Mouse (Mus musculus) liver, embryonic 15.5 days (tissue): ENCODE measurements around the gene Runx2. TPM values are rescaled to one million over a fixed set of nuclear protein-coding genes. Genes with fewer than 3 reads are reported as not detected.

Experiments used
- ATAC-seq: fragments of 200-750 bp; cut with Nextera tagmentation; 2 replicates; pipeline ENCODE4 v1.8.0; 2017; ENCODE audit warnings: moderate number of reproducible peaks, mild to moderate bottlenecking, moderate library complexity; ENCODE audit not compliant: insufficient read depth
- H3K27ac ChIP-seq: fragments of 300-500 bp; sonication (generic); replicated peaks from 2 replicates; pipeline ENCODE4 v1.5.1; 2015; ENCODE audit warnings: mild to moderate bottlenecking, inconsistent platforms
- H3K27me3 ChIP-seq: fragments of 300-500 bp; sonication (generic); 2 replicates; pipeline ENCODE4 v1.6.1; 2015; ENCODE audit warnings: mild to moderate bottlenecking, inconsistent platforms
- H3K36me3 ChIP-seq: fragments of 300-500 bp; sonication (generic); replicated peaks from 2 replicates; pipeline ENCODE4 v1.6.1; 2015; ENCODE audit warnings: moderate library complexity, mild to moderate bottlenecking, inconsistent platforms
- H3K4me1 ChIP-seq: fragments of 300-500 bp; sonication (generic); replicated peaks from 2 replicates; pipeline ENCODE4 v1.6.1; 2015; ENCODE audit warnings: inconsistent platforms
- H3K4me2 ChIP-seq: fragments of 300-500 bp; sonication (generic); 2 replicates; pipeline ENCODE4 v1.6.1; 2015; ENCODE audit warnings: moderate library complexity, mild to moderate bottlenecking, inconsistent platforms
- H3K4me3 ChIP-seq: fragments of 300-500 bp; sonication (generic); replicated peaks from 2 replicates; pipeline ENCODE4 v1.5.1; 2015; ENCODE audit warnings: mild to moderate bottlenecking, inconsistent platforms
- H3K9ac ChIP-seq: fragments of 300-500 bp; sonication (generic); 2 replicates; pipeline ENCODE4 v1.6.1; 2015; ENCODE audit warnings: moderate library complexity, mild to moderate bottlenecking, inconsistent platforms
- H3K9me3 ChIP-seq: fragments of 300-500 bp; sonication (generic); replicated peaks from 2 replicates; pipeline ENCODE4 v1.6.1; 2016; ENCODE audit warnings: inconsistent platforms
- WGBS: fragments of 180-500 bp; shearing (Covaris S2); methylation state at CpG from one replicate; pipeline ENCODE4 v1.1.7; 2015; ENCODE audit warnings: mixed read lengths; ENCODE audit not compliant: insufficient replicate concordance; 5-methylcytosine and 5-hydroxymethylcytosine counted together
- polyA plus RNA-seq: library from polyadenylated mRNA; unstranded; fragments of >200 nt; fragmentation: Nextera tagmentation; extraction: Ambion mirVana; gene quantifications from 2 replicates; pipeline ENCODE4 v1.2.1, GENCODE M21; 2015

Gene Runx2
- polyA plus RNA-seq, 1 experiment from 2014 or later: 0.56 TPM

DNA sequence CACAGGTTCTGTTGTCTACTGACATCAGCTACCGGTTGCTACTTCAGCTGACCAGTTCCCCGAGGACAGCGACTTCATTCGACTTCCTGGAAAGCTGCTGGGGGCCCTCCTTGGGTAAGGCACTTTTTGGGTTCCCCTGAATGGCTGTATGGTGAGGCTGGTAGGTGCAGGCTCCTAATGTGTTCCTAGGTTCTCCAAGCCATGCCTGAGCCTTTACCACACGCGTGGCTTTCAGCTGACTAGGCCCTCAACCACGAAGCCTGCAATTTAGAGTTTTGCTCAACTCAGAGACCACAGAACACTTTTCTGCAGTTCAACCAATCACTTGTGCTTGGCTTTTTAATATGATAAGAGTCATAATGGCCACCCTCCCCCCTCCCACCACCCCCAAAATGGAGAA, 208.4 kb downstream of the Runx2 start:
- whole genome bisulfite sequencing: 26% methylated on average over 7 of the region's 7 CpGs
- H3K9ac ChIP-seq: no peak overlapping the region

DNA sequence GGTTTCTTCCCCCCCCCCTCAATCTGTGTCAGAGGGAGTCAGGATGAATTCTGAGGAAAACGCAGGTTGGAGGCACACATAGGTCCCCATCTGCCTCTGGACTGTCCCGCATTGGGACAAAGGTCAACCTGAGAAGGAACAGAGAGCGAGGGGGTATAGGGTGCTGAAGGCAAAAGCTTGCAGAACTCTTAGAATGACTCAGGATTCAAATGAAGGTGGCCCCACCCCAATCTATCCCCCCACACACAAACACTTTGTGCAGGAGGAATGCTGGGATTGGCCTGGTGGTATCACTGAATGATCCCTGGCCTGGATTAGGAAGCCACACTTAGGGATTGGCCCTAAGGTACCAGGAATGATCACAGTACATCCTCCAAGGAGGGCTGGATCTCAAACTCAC, 208.8 kb downstream of the Runx2 start:
- no peak overlapping the region for H3K4me3 ChIP-seq
- H3K27me3 ChIP-seq: peaks cover 3% of the 10 kb centered on the region; the same call in 1 of the 2 replicates
- WGBS: 70% methylated on average over 3 of the region's 3 CpGs
- no peak overlapping the region for H3K9ac ChIP-seq
- no peaks in the 10 kb centered on the region for H3K9me3 ChIP-seq
- no peak overlapping the region for H3K4me2 ChIP-seq
- ATAC-seq: no peak
- no peaks in the 10 kb centered on the region for H3K36me3 ChIP-seq
- no peak overlapping the region for H3K27ac ChIP-seq
- H3K4me1 ChIP-seq: no peaks in the 10 kb centered on the region

More for the DNA sequence above, 208.4 kb downstream of the Runx2 start:
- Histone ChIP-seq H3K36me3 (no peaks in the 10 kb centered on the region), H3K4me2 (no peak overlapping the region), H3K9me3 (no peaks in the 10 kb centered on the region), H3K27me3 (peaks cover 3% of the 10 kb centered on the region; the same call in 1 of the 2 replicates), H3K4me1 (no peaks in the 10 kb centered on the region), H3K4me3 (no peak overlapping the region), H3K27ac (no peak overlapping the region)
- ATAC-seq: no peak

DNA sequence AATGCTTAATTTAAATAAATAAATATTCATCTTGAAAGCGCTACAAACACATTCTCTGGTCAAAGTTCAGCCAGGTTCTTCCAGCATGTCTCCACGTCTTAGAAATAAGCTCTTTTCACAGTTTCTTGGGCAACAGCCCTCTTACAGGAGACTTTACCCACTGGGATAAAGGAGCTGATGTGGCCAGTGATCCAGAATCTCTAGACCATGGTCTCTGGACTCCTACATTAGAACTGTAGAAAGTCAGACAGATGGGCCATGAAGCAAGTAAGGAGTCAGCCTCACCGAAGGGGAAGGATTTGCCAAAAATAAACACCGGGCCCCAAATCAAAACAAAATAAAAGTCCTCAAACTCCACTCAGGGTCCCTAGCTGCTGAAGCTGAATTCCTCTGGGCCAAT, 211.4 kb downstream of the Runx2 start:
- no peaks in the 10 kb centered on the region for H3K27me3 ChIP-seq
- H3K4me1 ChIP-seq: no peaks in the 10 kb centered on the region
- no peak overlapping the region for H3K4me2 ChIP-seq
- no peak overlapping the region for H3K9ac ChIP-seq
- WGBS: 64% methylated on average over 4 of the region's 4 CpGs
- no peak overlapping the region for H3K4me3 ChIP-seq
- H3K36me3 ChIP-seq: no peaks in the 10 kb centered on the region
- no peaks in the 10 kb centered on the region for H3K9me3 ChIP-seq
- no peak overlapping the region for H3K27ac ChIP-seq
- ATAC-seq: no peak

DNA sequence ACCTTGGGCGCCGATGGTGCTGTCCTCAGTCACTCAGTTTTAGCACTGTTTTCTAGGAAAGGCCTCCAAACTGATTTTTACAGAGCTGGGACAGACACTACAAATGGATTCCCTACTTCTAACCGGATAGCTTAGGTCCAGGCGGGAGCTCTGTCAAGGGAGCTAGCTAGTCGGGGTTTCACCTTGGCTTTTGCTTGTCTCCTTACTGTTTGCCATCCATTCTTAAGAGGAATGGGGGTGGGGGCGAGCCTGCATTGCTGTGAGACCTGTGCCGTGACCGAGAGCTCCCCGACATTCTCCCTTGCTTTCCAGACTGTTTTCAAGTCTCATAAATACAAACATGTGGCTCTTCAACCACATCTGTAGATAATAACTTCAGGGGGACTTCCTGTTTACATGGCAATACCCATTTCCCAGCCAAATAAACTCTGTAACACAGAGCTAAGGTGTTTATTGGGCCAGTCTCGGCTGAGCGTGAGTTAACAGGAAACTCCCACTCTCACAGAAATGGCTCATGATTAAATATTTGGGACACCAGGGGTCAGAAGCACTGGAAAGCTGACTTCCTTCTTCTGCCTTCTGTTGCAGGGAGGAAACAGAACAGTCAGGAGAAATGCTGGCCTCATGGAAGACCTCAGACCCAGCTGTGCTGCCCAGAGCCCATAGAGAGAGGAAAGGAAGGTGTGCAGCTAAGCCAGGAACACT, 213.1 kb downstream of the Runx2 start:
- ATAC-seq: no peak
- no peaks in the 10 kb centered on the region for H3K4me1 ChIP-seq
- no peaks in the 10 kb centered on the region for H3K9me3 ChIP-seq
- no peak overlapping the region for H3K4me3 ChIP-seq
- no peak overlapping the region for H3K27ac ChIP-seq
- 57% methylated on average over 11 of the region's 11 CpGs for WGBS
- no peak overlapping the region for H3K9ac ChIP-seq
- H3K27me3 ChIP-seq: no peaks in the 10 kb centered on the region
- no peaks in the 10 kb centered on the region for H3K36me3 ChIP-seq
- H3K4me2 ChIP-seq: no peak overlapping the region

DNA sequence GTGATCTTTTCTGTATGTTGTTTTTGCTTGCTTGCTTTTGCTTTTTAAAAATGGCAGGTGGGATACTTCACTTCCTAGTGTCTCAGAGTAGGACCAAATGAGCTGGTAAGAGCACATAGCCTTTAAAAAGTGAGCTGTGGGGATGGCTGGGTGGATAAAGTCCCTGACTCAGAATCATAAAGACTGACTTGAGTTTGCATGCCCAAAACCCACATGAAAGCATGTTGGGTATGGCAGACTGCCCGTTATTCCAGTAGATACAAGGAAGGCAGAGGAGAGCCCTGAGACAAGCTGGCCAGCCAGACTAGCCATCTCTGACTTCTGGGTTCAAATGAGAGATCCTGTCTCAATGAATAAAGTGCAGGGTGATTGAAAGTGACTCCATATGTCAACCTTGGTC, 214.7 kb downstream of the Runx2 start:
- ATAC-seq: no peak
- Histone ChIP-seq H3K4me1 (no peaks in the 10 kb centered on the region), H3K27ac (no peak overlapping the region), H3K36me3 (no peaks in the 10 kb centered on the region), H3K9me3 (no peaks in the 10 kb centered on the region), H3K27me3 (no peaks in the 10 kb centered on the region), H3K9ac (no peak overlapping the region), H3K4me2 (no peak overlapping the region), H3K4me3 (no peak overlapping the region)
- 54% methylated on average over 1 of the region's 1 CpGs for WGBS

DNA sequence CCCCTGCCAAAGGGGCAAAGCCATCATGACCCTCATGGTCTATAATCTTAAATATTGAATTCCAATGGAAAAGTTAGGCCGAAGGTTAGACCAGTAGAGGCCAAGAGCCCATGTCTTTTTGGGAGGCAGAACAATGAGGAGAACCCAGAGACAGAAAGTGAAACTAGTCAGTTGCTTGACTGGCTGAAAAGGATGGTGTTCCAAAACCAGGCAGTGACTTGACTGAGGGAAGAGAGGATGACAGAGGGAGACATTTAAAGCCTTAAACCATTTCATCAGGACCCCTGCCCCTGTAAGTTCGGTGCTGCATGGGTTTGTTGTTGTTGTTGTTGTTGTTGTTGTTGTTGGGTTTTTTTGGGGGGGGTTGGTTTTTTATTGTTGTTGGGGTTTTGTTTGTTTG, 215.5 kb downstream of the Runx2 start:
- no peak overlapping the region for H3K4me2 ChIP-seq

GRCm38 (mm10) chr17:44597918-44598504, 216.6 kb downstream of the Runx2 start:
- H3K4me2 ChIP-seq: no peak overlapping the region
- H3K27ac ChIP-seq: no peak overlapping the region
- no peak for ATAC-seq
- no peaks in the 10 kb centered on the region for H3K36me3 ChIP-seq
- H3K27me3 ChIP-seq: no peaks in the 10 kb centered on the region
- no peak overlapping the region for H3K9ac ChIP-seq
- 64% methylated on average over 8 of the region's 8 CpGs for WGBS
- no peaks in the 10 kb centered on the region for H3K4me1 ChIP-seq
- H3K9me3 ChIP-seq: no peaks in the 10 kb centered on the region
- no peak overlapping the region for H3K4me3 ChIP-seq

More for the DNA sequence above, 215.5 kb downstream of the Runx2 start:
- 44% methylated on average over 2 of the region's 2 CpGs for WGBS
- Histone ChIP-seq H3K27ac (no peak overlapping the region), H3K4me3 (no peak overlapping the region), H3K36me3 (no peaks in the 10 kb centered on the region), H3K9me3 (no peaks in the 10 kb centered on the region), H3K9ac (no peak overlapping the region), H3K27me3 (no peaks in the 10 kb centered on the region), H3K4me1 (no peaks in the 10 kb centered on the region)
- ATAC-seq: no peak

- Histone ChIP-seq H3K4me1 (no peaks in the 10 kb centered on the region), H3K4me2 (no peak overlapping the region), H3K9ac (no peak overlapping the region), H3K36me3 (no peaks in the 10 kb centered on the region), H3K4me3 (no peak overlapping the region), H3K27ac (no peak overlapping the region), H3K27me3 (no peaks in the 10 kb centered on the region), H3K9me3 (no peaks in the 10 kb centered on the region)
- WGBS: 69% methylated on average over 6 of the region's 6 CpGs
- no peak for ATAC-seq
These were observed 221.9 kb downstream of the Runx2 start for GRCm38 (mm10) chr17:44592737-44593090.

GRCm38 (mm10) chr17:44592067-44592736, 222.4 kb downstream of the Runx2 start:
- no peak overlapping the region for H3K9ac ChIP-seq
- H3K4me1 ChIP-seq: no peaks in the 10 kb centered on the region
- H3K4me2 ChIP-seq: no peak overlapping the region
- no peak overlapping the region for H3K27ac ChIP-seq
- no peaks in the 10 kb centered on the region for H3K36me3 ChIP-seq
- ATAC-seq: no peak
- WGBS: 71% methylated on average over 16 of the region's 16 CpGs
- no peaks in the 10 kb centered on the region for H3K9me3 ChIP-seq
- H3K4me3 ChIP-seq: no peak overlapping the region
- no peaks in the 10 kb centered on the region for H3K27me3 ChIP-seq

DNA sequence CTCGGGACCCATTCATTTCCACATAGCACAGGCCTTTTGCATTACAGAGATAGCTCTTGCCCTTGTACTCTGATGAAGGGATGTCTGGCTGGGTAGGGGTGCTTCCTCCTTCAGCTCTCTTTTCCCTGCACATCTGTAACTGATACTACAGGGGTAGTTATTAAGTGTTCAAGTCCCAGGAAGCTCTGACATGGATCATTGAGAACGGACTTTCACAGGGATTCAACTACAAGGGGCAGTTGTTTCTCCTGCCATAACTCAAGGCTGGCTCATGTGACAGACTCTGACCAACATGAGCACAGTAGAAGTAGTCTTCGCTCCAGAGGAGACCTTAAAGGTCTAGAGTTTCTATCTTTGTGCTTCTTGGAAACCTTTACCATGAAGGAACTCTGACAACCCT, 226.1 kb downstream of the Runx2 start:
- no peaks in the 10 kb centered on the region for H3K36me3 ChIP-seq
- H3K27me3 ChIP-seq: no peaks in the 10 kb centered on the region
- no peaks in the 10 kb centered on the region for H3K9me3 ChIP-seq
- no peak overlapping the region for H3K27ac ChIP-seq
- no peaks in the 10 kb centered on the region for H3K4me1 ChIP-seq
- no peak overlapping the region for H3K4me3 ChIP-seq
- ATAC-seq: no peak
- WGBS: 55% methylated on average over 3 of the region's 3 CpGs
- no peak overlapping the region for H3K9ac ChIP-seq
- no peak overlapping the region for H3K4me2 ChIP-seq

DNA sequence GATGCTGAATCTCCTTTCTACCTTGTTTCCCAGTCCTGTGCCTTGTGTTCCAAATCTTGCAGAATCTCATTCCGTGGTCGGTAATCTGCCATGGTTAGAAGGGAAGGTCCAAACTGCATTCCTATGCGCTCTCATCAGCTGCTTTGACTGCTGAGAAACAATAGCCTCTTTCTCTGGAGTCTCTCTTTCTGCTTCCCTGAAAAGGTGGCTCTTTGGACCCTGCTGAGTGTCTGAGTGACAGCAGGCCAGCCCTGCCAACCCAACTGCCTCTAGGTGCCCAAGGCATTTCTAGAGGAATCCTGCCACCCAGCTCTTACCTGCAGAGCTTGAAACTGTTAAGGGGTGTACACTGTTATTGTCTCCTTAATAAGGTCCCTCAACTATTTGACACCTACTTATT, 226.6 kb downstream of the Runx2 start:
- Histone ChIP-seq H3K9ac (no peak overlapping the region), H3K36me3 (no peaks in the 10 kb centered on the region), H3K4me2 (no peak overlapping the region), H3K9me3 (no peaks in the 10 kb centered on the region), H3K4me1 (no peaks in the 10 kb centered on the region), H3K27me3 (no peaks in the 10 kb centered on the region), H3K27ac (no peak overlapping the region), H3K4me3 (no peak overlapping the region)
- 53% methylated on average over 3 of the region's 3 CpGs for whole genome bisulfite sequencing
- no peak for ATAC-seq
